Comparison of ENCODE assay signal across 19 mouse cellular contexts in genomic region chr3:52853126-52853525, GRCm38 (mm10).
DNase-seq lines count a peak whose midpoint lies in the region; TF ChIP-seq lines count a peak whose summit lies in the region.
"Had no signal": no experiment of that assay in that cellular context is flagged by ENCODE, and none has a peak within 500 bp of the region (broad histone marks: within the 10 kb centered on the region; RNA-seq: fewer than 3 reads in every experiment).

No protein-coding gene starts in this region.

- intact Hi-C loops in gastrocnemius, adult 2 months (cut with DNase I) = loop anchor here (5.0 kb wide), 1 partner anchor 71 kb away; no protein-coding TSS in a partner anchor

- TF ChIP-seq CTCF in gastrocnemius, adult 2 months (IDR thresholded peaks at IDR 0.05) = no peak

- no peak overlapping the region for H3K27ac ChIP-seq in gastrocnemius, adult 2 months
- H3K27ac ChIP-seq: forebrain, embryonic 10.5 days; forebrain, embryonic 13.5 days; heart, embryonic 13.5 days; hindbrain, embryonic 14.5 days; hindbrain, postnatal 0 days had no signal

- H3K4me3 ChIP-seq in gastrocnemius, adult 2 months = no peak overlapping the region
- H3K4me3 ChIP-seq: forebrain, embryonic 10.5 days; forebrain, embryonic 13.5 days; heart, embryonic 13.5 days had no signal

- DNase-seq in adrenal gland, adult (ENCODE audit: inconsistent age in 2 of 2, low spot score in 1 of 2) = peak; percentile 25 to 73
- no peak for DNase-seq in adrenal gland, adult 18-20 months (ENCODE audit: low spot score in 2 of 2)
- peak; percentile 45 for DNase-seq in ovary, adult 18-20 months (ENCODE audit: low spot score)
- DNase-seq in ovary, postnatal 14 days (ENCODE audit: low spot score) = no peak
- peak; percentile 48 to 58 for DNase-seq in adrenal gland, postnatal 36 days
- DNase-seq in cerebellum, postnatal 36 days = no peak
- DNase-seq in gastrocnemius, adult 2 months = no peak
- DNase-seq: cerebellum, adult 11-12 months; cerebellum, adult 8-10 months; cerebellum, postnatal 10 days; gastrocnemius, postnatal 14 days; heart, adult 18-20 months; heart, postnatal 14 days; heart, postnatal 4 days had no signal

Comparison
In these comparisons a context has a peak if more than half of its experiments do, and no peak if none do; other contexts are left out.
1. DNase-seq: peak in adrenal gland, adult (2 of 2), ovary, adult 18-20 months (single experiment) and adrenal gland, postnatal 36 days (2 of 2); none in adrenal gland, adult 18-20 months (0 of 2), ovary, postnatal 14 days (single experiment), cerebellum, postnatal 36 days (0 of 2) and gastrocnemius, adult 2 months (single experiment).